Mouse (Mus musculus): Measurements from ENCODE around the gene Plekhg1. TPM values are rescaled to one million over a fixed set of nuclear protein-coding genes. Genes with fewer than 3 reads are reported as not detected.

The Plekhg1 gene
- polyA plus RNA-seq, 1 experiment: under 0.01 TPM

DNA sequence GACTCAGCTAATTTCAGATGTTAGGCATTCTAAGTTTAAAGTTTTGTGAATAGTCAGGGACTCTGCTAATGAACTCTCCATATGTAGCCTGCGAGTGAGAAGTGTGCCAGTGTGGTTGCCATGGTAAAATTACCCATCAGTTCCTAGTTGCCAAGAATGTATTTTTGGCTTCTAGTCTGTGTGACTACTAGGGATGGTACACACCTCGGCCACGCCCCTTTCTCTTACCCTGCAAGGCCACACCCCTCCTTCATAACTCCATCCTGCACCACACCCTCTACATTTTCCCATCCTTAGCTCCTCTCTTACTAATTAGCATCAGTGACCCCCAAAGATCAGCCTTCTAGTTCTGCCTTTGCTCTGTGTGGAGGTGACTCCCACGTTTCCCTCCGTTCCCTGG lies 262.5 kb downstream of the Plekhg1 start:
- Histone ChIP-seq H3K27me3 (ENCODE audit: control insufficient read depth, insufficient read depth, insufficient read length) (no peaks in the 10 kb centered on the region), H3ac (ENCODE audit: control insufficient read depth, insufficient read length) (no peak overlapping the region), H3K4me3 (no peak overlapping the region), H3K36me3 (ENCODE audit: control insufficient read depth, insufficient read depth) (peaks cover 13% of the 10 kb centered on the region), H3K4me2 (ENCODE audit: low read depth) (no peak overlapping the region), H3K79me2 (ENCODE audit: control insufficient read depth, insufficient read depth) (no peaks in the 10 kb centered on the region)
- TF ChIP-seq TCF3 (IDR thresholded peaks at IDR 0.05; ENCODE audit: insufficient read length, low read depth) (no peak), POLR2AphosphoS2 (IDR thresholded peaks at IDR 0.05; ENCODE audit: insufficient read length, low read depth) (no peak), CEBPB (IDR thresholded peaks at IDR 0.05; ENCODE audit: insufficient read depth, poor library complexity, severe bottlenecking) (no peak), MAX (IDR thresholded peaks at IDR 0.05; ENCODE audit: low read depth) (no peak), MYOD1 (IDR thresholded peaks at IDR 0.05; ENCODE audit: control insufficient read depth in 1 of 3, insufficient read length in 2 of 3, low read depth in 2 of 3) (no peak), MYOG (IDR thresholded peaks at IDR 0.05; ENCODE audit: control insufficient read depth in 1 of 3, insufficient read depth in 1 of 3, insufficient read length in 2 of 3, low read depth in 2 of 3) (no peak)

DNA sequence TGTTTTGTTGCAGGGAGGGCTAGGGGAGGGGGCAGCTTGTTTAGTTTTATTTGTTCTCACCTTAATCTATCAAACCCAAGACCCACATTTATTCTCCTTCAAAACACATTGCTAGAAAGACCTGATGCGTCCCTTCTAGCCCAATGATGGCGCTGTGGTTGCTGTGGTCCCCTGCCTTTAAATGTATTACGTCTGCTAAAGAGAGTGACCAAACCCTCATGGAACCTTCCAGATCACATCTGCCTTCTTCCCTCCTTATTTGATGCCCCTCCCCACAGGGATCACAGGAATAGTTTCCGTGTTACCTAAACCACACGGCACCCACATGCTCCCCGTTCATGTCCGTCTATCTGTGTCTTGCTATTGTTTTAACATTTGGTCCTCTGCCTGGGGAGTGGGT lies 265.0 kb downstream of the Plekhg1 start:
- no peak for TF ChIP-seq POLR2AphosphoS2 (IDR thresholded peaks at IDR 0.05; ENCODE audit: insufficient read length, low read depth)
- no peak for TF ChIP-seq REST (IDR thresholded peaks at IDR 0.05; ENCODE audit: insufficient read depth, insufficient read length)
- no peak for TF ChIP-seq MYOD1 (IDR thresholded peaks at IDR 0.05; ENCODE audit: control insufficient read depth in 1 of 3, insufficient read length in 2 of 3, low read depth in 2 of 3)
- no peak for TF ChIP-seq USF1 (IDR thresholded peaks at IDR 0.05; ENCODE audit: low read depth)
- no peak for TF ChIP-seq E2F4 (IDR thresholded peaks at IDR 0.05; ENCODE audit: insufficient read depth)
- TF ChIP-seq TCF3 (IDR thresholded peaks at IDR 0.05; ENCODE audit: insufficient read length, low read depth): no peak
- Histone ChIP-seq H3K4me3 (no peak overlapping the region), H3K4me2 (ENCODE audit: low read depth) (no peak overlapping the region), H3K79me2 (ENCODE audit: control insufficient read depth, insufficient read depth) (no peaks in the 10 kb centered on the region), H3K27me3 (ENCODE audit: control insufficient read depth, insufficient read depth, insufficient read length) (no peaks in the 10 kb centered on the region), H3K36me3 (ENCODE audit: control insufficient read depth, insufficient read depth) (peaks cover 18% of the 10 kb centered on the region), H3ac (ENCODE audit: control insufficient read depth, insufficient read length) (no peak overlapping the region)

DNA sequence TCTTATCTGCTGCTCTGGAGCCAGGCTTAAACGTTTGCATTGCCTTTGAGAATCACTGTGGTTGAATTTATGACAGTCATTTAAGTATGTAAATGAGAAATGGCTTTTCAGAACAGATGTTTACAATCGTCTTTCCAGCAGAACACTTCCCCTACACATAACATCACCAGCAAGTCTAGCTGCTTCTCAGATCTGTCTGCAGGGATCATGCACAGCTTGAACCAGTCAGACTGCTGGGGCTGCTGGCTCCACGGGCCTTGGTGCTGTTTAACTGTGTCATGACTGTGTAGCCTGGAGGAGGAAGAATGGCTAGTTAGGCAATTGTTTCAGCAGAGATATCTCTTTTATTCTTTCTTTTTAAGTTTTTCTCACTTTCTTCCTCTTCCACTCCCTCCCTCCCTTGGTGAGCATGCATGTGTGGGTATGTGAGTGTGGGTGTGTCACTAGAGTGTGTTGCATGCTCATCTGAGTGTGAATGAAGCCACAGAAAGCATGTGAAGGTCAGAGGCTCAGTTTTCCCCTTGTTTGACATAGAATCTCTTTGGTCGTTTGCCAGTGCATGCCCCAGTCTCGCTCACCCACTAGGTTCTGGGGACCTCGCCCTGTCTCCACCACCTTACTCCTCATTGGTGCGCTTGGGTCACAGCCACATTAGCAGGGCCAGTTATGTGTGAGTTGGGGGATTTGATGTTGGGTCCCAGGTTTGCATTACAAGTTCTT lies 266.3 kb downstream of the Plekhg1 start:
- Histone ChIP-seq H3K79me2 (ENCODE audit: control insufficient read depth, insufficient read depth) (no peaks in the 10 kb centered on the region), H3K4me3 (no peak overlapping the region), H3K27me3 (ENCODE audit: control insufficient read depth, insufficient read depth, insufficient read length) (no peaks in the 10 kb centered on the region), H3ac (ENCODE audit: control insufficient read depth, insufficient read length) (no peak overlapping the region), H3K36me3 (ENCODE audit: control insufficient read depth, insufficient read depth) (peaks cover 23% of the 10 kb centered on the region), H3K4me2 (ENCODE audit: low read depth) (no peak overlapping the region)
- no peak for TF ChIP-seq TCF3 (IDR thresholded peaks at IDR 0.05; ENCODE audit: insufficient read length, low read depth)
- TF ChIP-seq REST (IDR thresholded peaks at IDR 0.05; ENCODE audit: insufficient read depth, insufficient read length): no peak
- TF ChIP-seq POLR2AphosphoS2 (IDR thresholded peaks at IDR 0.05; ENCODE audit: insufficient read length, low read depth): no peak
- no peak for TF ChIP-seq TCF12 (IDR thresholded peaks at IDR 0.05; ENCODE audit: insufficient read depth, poor library complexity, severe bottlenecking)
- no peak for TF ChIP-seq MYOD1 (IDR thresholded peaks at IDR 0.05; ENCODE audit: control insufficient read depth in 1 of 3, insufficient read length in 2 of 3, low read depth in 2 of 3)

Other genes with a start within 250 kb of the Plekhg1 start
- not detected for gene Iyd, start 200.1 kb upstream of the Plekhg1 start, polyA plus RNA-seq (2012; fragmentation: generic; extraction: Trizol)
- 45.9 TPM for gene Mthfd1l, start 232.8 kb downstream of the Plekhg1 start, polyA plus RNA-seq (2012; fragmentation: generic; extraction: Trizol)

All from myocyte (in vitro differentiated cells).